ENCODE assay signal across 18 mouse cellular contexts in the genomic region with DNA sequence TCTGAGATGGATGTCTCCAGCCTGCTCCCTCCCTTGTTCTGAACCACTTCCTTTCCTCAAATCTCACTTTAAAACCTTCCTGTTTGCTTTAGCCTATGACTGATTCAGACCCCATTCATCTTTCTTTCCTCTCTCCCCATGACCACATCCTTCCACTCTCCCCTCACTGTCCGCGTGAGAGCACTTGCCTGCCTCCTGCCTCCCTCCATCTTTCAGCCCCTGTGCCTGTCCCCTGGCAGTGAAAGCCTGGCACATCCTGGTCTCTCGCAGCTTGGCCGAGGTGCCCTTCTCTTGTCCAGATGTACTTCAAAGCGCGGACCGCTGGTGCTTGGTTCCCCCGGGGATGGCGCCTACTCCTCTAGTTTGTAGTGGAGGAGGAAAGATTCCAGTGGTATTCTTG.
A peak's percentile ranks its signal among the peaks of the same experiment; 100 is the strongest.
DNase-seq lines count a peak whose midpoint lies in the region; ATAC-seq and TF ChIP-seq lines count a peak whose summit lies in the region.
"Had no signal": no experiment of that assay in that cellular context is flagged by ENCODE, and none has a peak within 500 bp of the region (broad histone marks: within the 10 kb centered on the region; RNA-seq: fewer than 3 reads in every experiment).

No protein-coding gene starts in this region.

- DNase-seq in kidney, postnatal 25 days, result no peak
- DNase-seq in thymus, postnatal 14 days, result peak; percentile 18
- DNase-seq in thymus, postnatal 10 days (ENCODE audit: low spot score in 2 of 2), result no peak
- DNase-seq in thymus, postnatal 4 days, result peak; percentile 28
- no peak for DNase-seq in liver, postnatal 0 days
- DNase-seq in retina, embryonic 14.5 days (ENCODE audit: low spot score), result no peak
- DNase-seq: cerebellum, postnatal 10 days; gastrocnemius, postnatal 25 days; liver, embryonic 13.5 days; lung, postnatal 36 days had no signal

- no peaks in the 10 kb centered on the region for H3K27me3 ChIP-seq in kidney, embryonic 14.5 days (ENCODE audit: control insufficient read depth, insufficient read depth, low read length)
- no peaks in the 10 kb centered on the region for H3K27me3 ChIP-seq in liver, postnatal 0 days (ENCODE audit: insufficient read depth, low read length)
- H3K27me3 ChIP-seq: CH12.LX; embryonic facial prominence, embryonic 13.5 days; forebrain, embryonic 15.5 days; heart, embryonic 15.5 days; liver, embryonic 13.5 days had no signal

- no peak for TF ChIP-seq CTCF in liver, postnatal 0 days (IDR thresholded peaks at IDR 0.05; ENCODE audit: low read depth)

- WGBS in kidney, embryonic 14.5 days, result 52% methylated on average over 9 of the region's 9 CpGs
- WGBS in liver, postnatal 0 days (ENCODE audit: insufficient replicate concordance), result 47% methylated on average over 9 of the region's 9 CpGs

- TF ChIP-seq EP300 in liver, postnatal 0 days (IDR thresholded peaks at IDR 0.05; ENCODE audit: low read depth), result no peak

- peak; percentile 59 for ATAC-seq in kidney, embryonic 14.5 days (ENCODE audit: low FRiP score, low TSS enrichment)
- peak; percentile 38; the same call in 1 of the 2 replicates for ATAC-seq in megakaryocyte, adult 5-6 weeks (ENCODE audit: poor library complexity, severe bottlenecking)
- no peak for ATAC-seq in liver, postnatal 0 days
- ATAC-seq: forebrain, embryonic 15.5 days; hindbrain, embryonic 16.5 days had no signal

- no peak overlapping the region for H3K4me2 ChIP-seq in kidney, embryonic 14.5 days (replicated peaks; ENCODE audit: low read depth, low read length)
- no peak overlapping the region for H3K4me2 ChIP-seq in liver, postnatal 0 days (ENCODE audit: low read depth, low read length)
- H3K4me2 ChIP-seq: embryonic facial prominence, embryonic 13.5 days; forebrain, embryonic 15.5 days; heart, embryonic 15.5 days; liver, embryonic 13.5 days had no signal

- no peaks in the 10 kb centered on the region for H3K9me3 ChIP-seq in kidney, embryonic 14.5 days (ENCODE audit: control insufficient read depth, low read length)
- no peaks in the 10 kb centered on the region for H3K9me3 ChIP-seq in liver, postnatal 0 days (ENCODE audit: low read length)
- H3K9me3 ChIP-seq: embryonic facial prominence, embryonic 13.5 days; forebrain, embryonic 15.5 days; heart, embryonic 15.5 days; liver, embryonic 13.5 days had no signal

- peaks cover 11% of the 10 kb centered on the region; the same call in 1 of the 2 replicates for H3K4me1 ChIP-seq in kidney, embryonic 14.5 days (ENCODE audit: control insufficient read depth, insufficient read depth, low read length)
- no peaks in the 10 kb centered on the region for H3K4me1 ChIP-seq in liver, postnatal 0 days (ENCODE audit: insufficient read depth)
- H3K4me1 ChIP-seq: forebrain, embryonic 15.5 days; heart, embryonic 15.5 days; liver, embryonic 13.5 days had no signal

- H3K9ac ChIP-seq in kidney, embryonic 14.5 days (ENCODE audit: low read depth, low read length), result no peak overlapping the region
- no peak overlapping the region for H3K9ac ChIP-seq in liver, postnatal 0 days (replicated peaks)
- H3K9ac ChIP-seq: embryonic facial prominence, embryonic 13.5 days; forebrain, embryonic 15.5 days; heart, embryonic 15.5 days; liver, embryonic 13.5 days had no signal

- H3K4me3 ChIP-seq in kidney, embryonic 14.5 days (ENCODE audit: low read length), result no peak overlapping the region
- no peak overlapping the region for H3K4me3 ChIP-seq in liver, postnatal 0 days (ENCODE audit: low read depth, low read length)
- H3K4me3 ChIP-seq: embryonic facial prominence, embryonic 13.5 days; forebrain, embryonic 15.5 days; heart, embryonic 15.5 days; layer of hippocampus, adult 2 months; liver, embryonic 13.5 days had no signal

- H3K27ac ChIP-seq in kidney, embryonic 14.5 days (ENCODE audit: low read depth, low read length), result peak overlapping the region; percentile 55; the same call in 1 of the 2 replicates
- no peak overlapping the region for H3K27ac ChIP-seq in liver, postnatal 0 days (ENCODE audit: low read depth)
- H3K27ac ChIP-seq: embryonic facial prominence, embryonic 13.5 days; forebrain, embryonic 15.5 days; heart, embryonic 15.5 days; layer of hippocampus, adult 2 months; liver, embryonic 13.5 days had no signal

- no peaks in the 10 kb centered on the region for H3K36me3 ChIP-seq in kidney, embryonic 14.5 days (ENCODE audit: control insufficient read depth, insufficient read depth, low read length)
- H3K36me3 ChIP-seq in liver, postnatal 0 days (replicated peaks; ENCODE audit: insufficient read depth, low read length), result no peaks in the 10 kb centered on the region
- H3K36me3 ChIP-seq: embryonic facial prominence, embryonic 13.5 days; forebrain, embryonic 15.5 days; heart, embryonic 15.5 days; liver, embryonic 13.5 days had no signal

Comparison
In these comparisons a context has a peak if more than half of its experiments do, and no peak if none do; other contexts are left out.
1. DNase-seq: peak in thymus, postnatal 14 days (single experiment) and thymus, postnatal 4 days (single experiment); none in kidney, postnatal 25 days (0 of 2), thymus, postnatal 10 days (0 of 2), liver, postnatal 0 days (single experiment) and retina, embryonic 14.5 days (single experiment).